In genomic region chr17:34037241-34037640, GRCm38 (mm10) we compare ENCODE assay signal across 26 mouse cellular contexts. TPM values are rescaled to one million over a fixed set of nuclear protein-coding genes. Genes with fewer than 3 reads are reported as not detected.
A peak's percentile ranks its signal among the peaks of the same experiment; 100 is the strongest.
DNase-seq lines count a peak whose midpoint lies in the region; ATAC-seq and TF ChIP-seq lines count a peak whose summit lies in the region.
"Had no signal": no experiment of that assay in that cellular context is flagged by ENCODE, and none has a peak within 500 bp of the region (broad histone marks: within the 10 kb centered on the region; RNA-seq: fewer than 3 reads in every experiment).

No protein-coding gene starts in this region.

- H3K9ac ChIP-seq in forebrain, embryonic 12.5 days: no peak overlapping the region
- H3K9ac ChIP-seq in forebrain, embryonic 13.5 days: no peak overlapping the region
- no peak overlapping the region for H3K9ac ChIP-seq in limb, embryonic 15.5 days
- H3K9ac ChIP-seq: forebrain, postnatal 0 days; heart, embryonic 15.5 days; hindbrain, embryonic 12.5 days; intestine, embryonic 15.5 days; liver, embryonic 15.5 days had no signal

- peaks cover 53% of the 10 kb centered on the region for H3K4me1 ChIP-seq in forebrain, embryonic 12.5 days
- H3K4me1 ChIP-seq in forebrain, embryonic 13.5 days: peaks cover 54% of the 10 kb centered on the region
- H3K4me1 ChIP-seq in limb, embryonic 15.5 days: peaks cover 64% of the 10 kb centered on the region

- no peak for TF ChIP-seq CTCF in layer of hippocampus, adult 2 months (conservative IDR thresholded peaks at IDR 0.05)

- ATAC-seq in cerebellum, adult (ENCODE audit: insufficient number of reproducible peaks, low FRiP score, low TSS enrichment): no peak
- ATAC-seq in forebrain, embryonic 12.5 days (ENCODE audit: low FRiP score): no peak
- no peak for ATAC-seq in forebrain, embryonic 13.5 days
- no peak for ATAC-seq in limb, embryonic 15.5 days (ENCODE audit: insufficient number of reproducible peaks, low FRiP score, low TSS enrichment, low read depth)
- ATAC-seq: CD4-positive, CD25-positive, alpha-beta regulatory T cell, adult 4 months; forebrain, postnatal 0 days; hindbrain, postnatal 0 days; intestine, embryonic 15.5 days; midbrain, embryonic 16.5 days had no signal

- H3K4me2 ChIP-seq in forebrain, embryonic 12.5 days: no peak overlapping the region
- no peak overlapping the region for H3K4me2 ChIP-seq in forebrain, embryonic 13.5 days
- no peak overlapping the region for H3K4me2 ChIP-seq in limb, embryonic 15.5 days
- H3K4me2 ChIP-seq: heart, embryonic 15.5 days; hindbrain, embryonic 12.5 days; intestine, embryonic 15.5 days; liver, embryonic 15.5 days; midbrain, embryonic 11.5 days had no signal

- H3K36me3 ChIP-seq in forebrain, embryonic 12.5 days (replicated peaks): peaks cover 45% of the 10 kb centered on the region
- peaks cover 42% of the 10 kb centered on the region for H3K36me3 ChIP-seq in forebrain, embryonic 13.5 days (ENCODE audit: poor library complexity, severe bottlenecking)
- H3K36me3 ChIP-seq in limb, embryonic 15.5 days: peaks cover 45% of the 10 kb centered on the region

- DNase-seq in cerebellum, adult 11 months: peak; percentile 7
- DNase-seq in layer of hippocampus, adult 2 months (ENCODE audit: low spot score in 2 of 2): no peak
- DNase-seq in layer of hippocampus, postnatal 10 days (ENCODE audit: low spot score in 2 of 2): no peak
- no peak for DNase-seq in ovary, postnatal 36 days (ENCODE audit: low spot score)
- DNase-seq: adrenal gland, adult 8-10 months; forebrain, postnatal 0 days; gastrocnemius, postnatal 10 days; lung, postnatal 36 days; right cerebral cortex, adult 18-20 months; spleen, adult 18-20 months; thymus, postnatal 14 days had no signal

- 94% methylated on average over 7 of the region's 7 CpGs for WGBS in forebrain, embryonic 12.5 days
- 90% methylated on average over 7 of the region's 7 CpGs for WGBS in forebrain, embryonic 13.5 days
- 90% methylated on average over 7 of the region's 7 CpGs for WGBS in limb, embryonic 15.5 days

- H3K27ac ChIP-seq in forebrain, embryonic 12.5 days: no peak overlapping the region
- H3K27ac ChIP-seq in forebrain, embryonic 13.5 days: no peak overlapping the region
- peak overlapping the region; percentile 83 for H3K27ac ChIP-seq in layer of hippocampus, adult 2 months
- peak overlapping the region; percentile 71; the same call in 1 of the 2 replicates for H3K27ac ChIP-seq in limb, embryonic 15.5 days
- H3K27ac ChIP-seq: forebrain, embryonic 10.5 days; heart, embryonic 10.5 days; heart, embryonic 15.5 days; hindbrain, embryonic 12.5 days; hindbrain, postnatal 0 days; intestine, embryonic 15.5 days; kidney, postnatal 0 days; liver, embryonic 15.5 days had no signal

- peaks cover 22% of the 10 kb centered on the region for H3K27me3 ChIP-seq in forebrain, embryonic 12.5 days
- H3K27me3 ChIP-seq in forebrain, embryonic 13.5 days: 0 out of 2 replicates have a peak, but pooled peaks cover 7% of the 10 kb centered on the region
- peaks cover 25% of the 10 kb centered on the region for H3K27me3 ChIP-seq in limb, embryonic 15.5 days

- 0 out of 2 replicates have a peak overlapping the region, but pooled peaks have one; percentile 1 for H3K4me3 ChIP-seq in forebrain, embryonic 12.5 days (replicated peaks)
- no peak overlapping the region for H3K4me3 ChIP-seq in forebrain, embryonic 13.5 days
- no peak overlapping the region for H3K4me3 ChIP-seq in layer of hippocampus, adult 2 months
- no peak overlapping the region for H3K4me3 ChIP-seq in limb, embryonic 15.5 days
- H3K4me3 ChIP-seq: forebrain, embryonic 10.5 days; heart, embryonic 10.5 days; heart, embryonic 15.5 days; hindbrain, embryonic 12.5 days; intestine, embryonic 15.5 days; liver, embryonic 15.5 days had no signal

- no peaks in the 10 kb centered on the region for H3K9me3 ChIP-seq in forebrain, embryonic 12.5 days
- no peaks in the 10 kb centered on the region for H3K9me3 ChIP-seq in forebrain, embryonic 13.5 days (replicated peaks)
- no peaks in the 10 kb centered on the region for H3K9me3 ChIP-seq in limb, embryonic 15.5 days
- H3K9me3 ChIP-seq: forebrain, embryonic 10.5 days; heart, embryonic 10.5 days; heart, embryonic 15.5 days; hindbrain, embryonic 12.5 days; intestine, embryonic 15.5 days; liver, embryonic 15.5 days had no signal

RNA-seq across cellular contexts. Expression of gene Col11a2, which starts 2.0 kb away (rescaled TPM):
- polyA plus RNA-seq in forebrain, embryonic 12.5 days (2016; fragmentation: Nextera tagmentation; extraction: Ambion mirVana): 1.4 and 2.5 TPM in 2 replicates
- polyA plus RNA-seq in forebrain, embryonic 13.5 days (2015; fragmentation: Nextera tagmentation; extraction: Ambion mirVana): 0.80 and 1.3 TPM in 2 replicates
- 10 to 100 TPM; 18.9 to 23.1 TPM for total RNA-seq in layer of hippocampus, adult 2 months (2021)
- total RNA-seq in layer of hippocampus, postnatal 10 days (2021): 10 to 100 TPM; 14.5 to 22.0 TPM
- 94.4 and 96.5 TPM in 2 replicates for polyA plus RNA-seq in limb, embryonic 15.5 days (2015; fragmentation: Nextera tagmentation; extraction: Ambion mirVana)

RNA-seq across cellular contexts. Expression of gene Rxrb, which starts 5.6 kb away (rescaled TPM):
- polyA plus RNA-seq in forebrain, embryonic 12.5 days (2016; fragmentation: Nextera tagmentation; extraction: Ambion mirVana): 54.8 and 59.5 TPM in 2 replicates
- polyA plus RNA-seq in forebrain, embryonic 13.5 days (2015; fragmentation: Nextera tagmentation; extraction: Ambion mirVana): 52.6 and 57.1 TPM in 2 replicates
- 10 to 100 TPM; 80.6 to 85.5 TPM for total RNA-seq in layer of hippocampus, adult 2 months (2021)
- total RNA-seq in layer of hippocampus, postnatal 10 days (2021): 10 to 100 TPM; 70.1 to 70.2 TPM
- 44.4 and 52.5 TPM in 2 replicates for polyA plus RNA-seq in limb, embryonic 15.5 days (2015; fragmentation: Nextera tagmentation; extraction: Ambion mirVana)

RNA-seq across cellular contexts. Expression of gene Slc39a7, which starts 5.8 kb away (rescaled TPM):
- 160 and 166 TPM in 2 replicates for polyA plus RNA-seq in forebrain, embryonic 12.5 days (2016; fragmentation: Nextera tagmentation; extraction: Ambion mirVana)
- 139 and 159 TPM in 2 replicates for polyA plus RNA-seq in forebrain, embryonic 13.5 days (2015; fragmentation: Nextera tagmentation; extraction: Ambion mirVana)
- total RNA-seq in layer of hippocampus, adult 2 months (2021): 10 to 100 TPM; 97.7 to 98.9 TPM
- total RNA-seq in layer of hippocampus, postnatal 10 days (2021): 100 to 1,000 TPM in 1 of 2 experiments, 10 to 100 TPM in 1; 82.8 to 108 TPM
- 258 and 259 TPM in 2 replicates for polyA plus RNA-seq in limb, embryonic 15.5 days (2015; fragmentation: Nextera tagmentation; extraction: Ambion mirVana)

RNA-seq across cellular contexts. Expression of gene H2-Ke6, which starts 9.4 kb away (rescaled TPM):
- polyA plus RNA-seq in forebrain, embryonic 12.5 days (2016; fragmentation: Nextera tagmentation; extraction: Ambion mirVana): 92.8 and 103 TPM in 2 replicates
- 76.0 and 88.0 TPM in 2 replicates for polyA plus RNA-seq in forebrain, embryonic 13.5 days (2015; fragmentation: Nextera tagmentation; extraction: Ambion mirVana)
- total RNA-seq in layer of hippocampus, adult 2 months (2021): 10 to 100 TPM; 55.6 to 59.5 TPM
- total RNA-seq in layer of hippocampus, postnatal 10 days (2021): 10 to 100 TPM; 48.6 to 51.6 TPM
- 45.0 and 50.3 TPM in 2 replicates for polyA plus RNA-seq in limb, embryonic 15.5 days (2015; fragmentation: Nextera tagmentation; extraction: Ambion mirVana)

RNA-seq across cellular contexts. Expression of gene Ring1, which starts 12.8 kb away (rescaled TPM):
- polyA plus RNA-seq in forebrain, embryonic 12.5 days (2016; fragmentation: Nextera tagmentation; extraction: Ambion mirVana): 19.1 and 23.6 TPM in 2 replicates
- 12.4 and 15.3 TPM in 2 replicates for polyA plus RNA-seq in forebrain, embryonic 13.5 days (2015; fragmentation: Nextera tagmentation; extraction: Ambion mirVana)
- total RNA-seq in layer of hippocampus, adult 2 months (2021): 10 to 100 TPM; 39.6 to 45.2 TPM
- 10 to 100 TPM; 27.8 to 34.2 TPM for total RNA-seq in layer of hippocampus, postnatal 10 days (2021)
- polyA plus RNA-seq in limb, embryonic 15.5 days (2015; fragmentation: Nextera tagmentation; extraction: Ambion mirVana): 18.1 and 18.9 TPM in 2 replicates

Comparison
In these comparisons a context has a peak if more than half of its experiments do, and no peak if none do; other contexts are left out.
1. H3K27ac ChIP-seq: peak in layer of hippocampus, adult 2 months (single experiment) and limb, embryonic 15.5 days (single experiment); none in forebrain, embryonic 12.5 days (single experiment) and forebrain, embryonic 13.5 days (single experiment).
2. RNA of gene Col11a2, which starts 2.0 kb away (polyA plus RNA-seq): 94.4 to 96.5 TPM in limb, embryonic 15.5 days; 1.4 to 2.5 TPM in forebrain, embryonic 12.5 days and 0.80 to 1.3 TPM in forebrain, embryonic 13.5 days; every median in the first group is over 10 times any median in the second.